Comparison of ENCODE assay signal across 8 mouse cellular contexts in genomic region chr2:60171786-60172530, GRCm38 (mm10). TPM values are rescaled to one million over a fixed set of nuclear protein-coding genes. Genes with fewer than 3 reads are reported as not detected.
DNase-seq lines count a peak whose midpoint lies in the region; ATAC-seq and TF ChIP-seq lines count a peak whose summit lies in the region.

No protein-coding gene starts in this region.

- no peak overlapping the region for H3K9ac ChIP-seq in heart, adult 2 months (ENCODE audit: low read depth, low read length)
- no peak overlapping the region for H3K9ac ChIP-seq in intestine, embryonic 15.5 days

- DNase-seq in heart, adult 2 months: peak in 1 of 2 experiments; percentile 33
- no peak for DNase-seq in heart, embryonic 10.5 days (ENCODE audit: low spot score)
- peak; percentile 39 for DNase-seq in 416B (ENCODE audit: low read depth)
- DNase-seq in brain, embryonic 14.5 days (ENCODE audit: low read depth): peak; percentile 43
- peak; percentile 27 for DNase-seq in lung, postnatal 4 days
- no peak for DNase-seq in embryo, embryonic 10.5 days (ENCODE audit: low spot score)

- WGBS in heart, adult 2 months: 62% methylated on average over 7 of the region's 7 CpGs
- WGBS in heart, embryonic 10.5 days: 75% methylated on average over 7 of the region's 7 CpGs
- 63% methylated on average over 7 of the region's 7 CpGs for WGBS in intestine, embryonic 15.5 days

- H3K27me3 ChIP-seq in heart, adult 2 months (ENCODE audit: control insufficient read depth, insufficient read depth, low read length): no peaks in the 10 kb centered on the region
- no peaks in the 10 kb centered on the region for H3K27me3 ChIP-seq in heart, embryonic 10.5 days (ENCODE audit: insufficient read depth, poor library complexity, severe bottlenecking)
- H3K27me3 ChIP-seq in intestine, embryonic 15.5 days (replicated peaks): no peaks in the 10 kb centered on the region

- no peak overlapping the region for H3K27ac ChIP-seq in heart, adult 2 months
- H3K27ac ChIP-seq in heart, embryonic 10.5 days: no peak overlapping the region
- H3K27ac ChIP-seq in intestine, embryonic 15.5 days: no peak overlapping the region

- no peaks in the 10 kb centered on the region for H3K9me3 ChIP-seq in heart, embryonic 10.5 days
- H3K9me3 ChIP-seq in intestine, embryonic 15.5 days: no peaks in the 10 kb centered on the region

- no peaks in the 10 kb centered on the region for H3K79me2 ChIP-seq in heart, adult 2 months (replicated peaks; ENCODE audit: control insufficient read depth, insufficient read depth, low read length)

- no peaks in the 10 kb centered on the region; the same call in 1 of the 2 replicates for H3K4me1 ChIP-seq in heart, adult 2 months (ENCODE audit: control insufficient read depth, insufficient read depth, low read length)
- no peaks in the 10 kb centered on the region for H3K4me1 ChIP-seq in heart, embryonic 10.5 days
- no peaks in the 10 kb centered on the region for H3K4me1 ChIP-seq in intestine, embryonic 15.5 days (replicated peaks)

- peak; percentile 35 for TF ChIP-seq CTCF in heart, adult 2 months (IDR thresholded peaks at IDR 0.05)
- TF ChIP-seq CTCF in brain, embryonic 14.5 days (IDR thresholded peaks at IDR 0.05; ENCODE audit: borderline replicate concordance, extremely low read depth, insufficient read depth, insufficient read length): no peak

- no peak overlapping the region for H3K4me2 ChIP-seq in intestine, embryonic 15.5 days (replicated peaks)

- H3K36me3 ChIP-seq in heart, adult 2 months (ENCODE audit: control insufficient read depth, insufficient read depth, low read length): no peaks in the 10 kb centered on the region
- H3K36me3 ChIP-seq in heart, embryonic 10.5 days: no peaks in the 10 kb centered on the region
- H3K36me3 ChIP-seq in intestine, embryonic 15.5 days: no peaks in the 10 kb centered on the region

- no peak overlapping the region for H3K4me3 ChIP-seq in heart, adult 2 months
- no peak overlapping the region for H3K4me3 ChIP-seq in heart, embryonic 10.5 days
- no peak overlapping the region for H3K4me3 ChIP-seq in intestine, embryonic 15.5 days (replicated peaks)

- no peak for TF ChIP-seq POLR2A in heart, adult 2 months (IDR thresholded peaks at IDR 0.05; ENCODE audit: insufficient read depth, low read depth, low read length)
- TF ChIP-seq POLR2A in brain, embryonic 14.5 days (IDR thresholded peaks at IDR 0.05; ENCODE audit: borderline replicate concordance, extremely low read depth, insufficient read depth, insufficient read length, poor library complexity, severe bottlenecking): no peak

- intact Hi-C loops in heart, adult 2 months (cut with DNase I): no loop called here

- no peak for TF ChIP-seq EP300 in heart, adult 2 months (IDR thresholded peaks at IDR 0.05; ENCODE audit: insufficient read depth, low read depth, low read length)

- peak; percentile 20 to 44; a peak in 3 of 4 replicates for ATAC-seq in hematopoietic stem cell, adult 5-6 weeks (replicated peaks in 1 of 2; ENCODE audit: insufficient read depth in 1 of 2, low FRiP score in 2 of 2, low TSS enrichment in 1 of 2, low read depth in 1 of 2, poor library complexity in 2 of 2, severe bottlenecking in 2 of 2)
- ATAC-seq in intestine, embryonic 15.5 days: no peak

RNA-seq across cellular contexts. Expression of gene Baz2b, which starts 37.7 kb away (rescaled TPM):
- total RNA-seq in heart, adult 2 months (2021): 10 to 100 TPM; 39.5 TPM
- 12.8 and 16.9 TPM in 2 replicates for polyA plus RNA-seq in heart, adult 2 months (2012; rRNA removed)
- 49.1 and 55.1 TPM in 2 replicates for polyA plus RNA-seq in heart, embryonic 10.5 days (2016; fragmentation: Nextera tagmentation; extraction: Ambion mirVana)
- 45.8 and 73.4 TPM in 2 replicates for polyA plus RNA-seq in brain, embryonic 14.5 days (2012; rRNA removed)
- total RNA-seq in hematopoietic stem cell, adult 5-6 weeks (2017): 161 and 225 TPM in 2 replicates
- polyA plus RNA-seq in intestine, embryonic 15.5 days (2015; fragmentation: Nextera tagmentation; extraction: Ambion mirVana): 43.4 and 46.3 TPM in 2 replicates

RNA-seq across cellular contexts. Expression of gene March7, which starts 37.7 kb away (rescaled TPM):
- total RNA-seq in heart, adult 2 months (2021): 10 to 100 TPM; 20.9 to 24.8 TPM
- 9.6 and 17.8 TPM in 2 replicates for polyA plus RNA-seq in heart, adult 2 months (2012; rRNA removed)
- 63.8 and 68.4 TPM in 2 replicates for polyA plus RNA-seq in heart, embryonic 10.5 days (2016; fragmentation: Nextera tagmentation; extraction: Ambion mirVana)
- 69.1 and 71.5 TPM in 2 replicates for polyA plus RNA-seq in brain, embryonic 14.5 days (2012; rRNA removed)
- total RNA-seq in hematopoietic stem cell, adult 5-6 weeks (2017): 111 and 135 TPM in 2 replicates
- polyA plus RNA-seq in intestine, embryonic 15.5 days (2015; fragmentation: Nextera tagmentation; extraction: Ambion mirVana): 58.7 and 69.3 TPM in 2 replicates

Comparison
In these comparisons a context has a peak if more than half of its experiments do, and no peak if none do; other contexts are left out.
1. DNase-seq: peak in 416B (single experiment), brain, embryonic 14.5 days (single experiment) and lung, postnatal 4 days (2 of 2); none in heart, embryonic 10.5 days (single experiment) and embryo, embryonic 10.5 days (single experiment).